Mouse (Mus musculus) small intestine, adult 2 months (tissue): ENCODE measurements around the gene Epha3. TPM values are rescaled to one million over a fixed set of nuclear protein-coding genes. Genes with fewer than 3 reads are reported as not detected.

Source experiments
- H3K27ac ChIP-seq: fragments of 200-500 bp; 2 replicates; pipeline ENCODE4 v1.5.1; 2012; ENCODE audit warnings: low read depth, low read length, control low read depth, inconsistent platforms; ENCODE audit not compliant: insufficient read depth
- H3K27me3 ChIP-seq: fragments of 200-500 bp; 2 replicates; pipeline ENCODE4 v1.6.1; 2012; ENCODE audit warnings: mild to moderate bottlenecking, moderate library complexity, low read length, inconsistent platforms; ENCODE audit not compliant: control insufficient read depth, insufficient read depth
- H3K36me3 ChIP-seq: fragments of 200-500 bp; 2 replicates; pipeline ENCODE4 v1.6.1; 2012; ENCODE audit warnings: mild to moderate bottlenecking, low read length, control low read depth, inconsistent platforms; ENCODE audit not compliant: control insufficient read depth, insufficient read depth
- H3K4me1 ChIP-seq: fragments of 200-500 bp; 2 replicates; pipeline ENCODE4 v1.6.1; 2012; ENCODE audit warnings: low read length, inconsistent platforms, mixed read lengths; ENCODE audit not compliant: control insufficient read depth, insufficient read depth, insufficient read length
- H3K4me3 ChIP-seq: fragments of 200-500 bp; 2 replicates; pipeline ENCODE4 v1.5.1; 2012; ENCODE audit warnings: low read depth, mild to moderate bottlenecking, control low read depth, inconsistent platforms, low read length, moderate library complexity
- CTCF ChIP-seq: fragments of 200-500 bp; IDR thresholded peaks from 2 replicates; pipeline ENCODE4 v1.5.1; 2012; ENCODE audit warnings: low read depth, mild to moderate bottlenecking, control low read depth, inconsistent platforms, low read length, moderate library complexity, mixed read lengths; ENCODE audit not compliant: insufficient replicate concordance, insufficient read length; ENCODE audit errors: extremely low read depth
- POLR2A ChIP-seq: fragments of 200-500 bp; IDR thresholded peaks from 2 replicates; pipeline ENCODE4 v1.6.1; 2012; ENCODE audit warnings: low read depth, mild to moderate bottlenecking, control low read depth, inconsistent platforms, low read length, moderate library complexity
- WGBS: fragments of 180-500 bp; shearing (Covaris S2); methylation state at CpG from one replicate; pipeline ENCODE4 v1.1.7; 2018; 5-methylcytosine and 5-hydroxymethylcytosine counted together
- polyA plus RNA-seq: library from polyadenylated mRNA; depleted of rRNA; stranded (reverse); fragments of >200 nt; gene quantifications from 2 replicates; pipeline ENCODE4 v1.2.3, GENCODE M21; 2012

The Epha3 gene
- polyA plus RNA-seq, 1 experiment, result 0.05 TPM

GRCm38 (mm10) chr16:63717317-63717716 lies 146.7 kb downstream of the Epha3 start:
- Histone ChIP-seq H3K4me3 (no peak overlapping the region), H3K27me3 (no peaks in the 10 kb centered on the region), H3K36me3 (no peaks in the 10 kb centered on the region), H3K4me1 (no peaks in the 10 kb centered on the region), H3K27ac (no peak overlapping the region)
- no peak for TF ChIP-seq POLR2A
- TF ChIP-seq CTCF, result no peak
- 89% methylated on average over 4 of the region's 4 CpGs for WGBS

GRCm38 (mm10) chr16:63706912-63707868 lies 156.8 kb downstream of the Epha3 start:
- H3K36me3 ChIP-seq, result no peaks in the 10 kb centered on the region
- no peak overlapping the region for H3K27ac ChIP-seq
- H3K4me3 ChIP-seq, result no peak overlapping the region
- H3K4me1 ChIP-seq, result no peaks in the 10 kb centered on the region
- no peaks in the 10 kb centered on the region for H3K27me3 ChIP-seq
- no peak for TF ChIP-seq POLR2A
- no peak for TF ChIP-seq CTCF
- WGBS, result 81% methylated on average over 17 of the region's 17 CpGs

- no peak for TF ChIP-seq POLR2A
- no peak for TF ChIP-seq CTCF
- Histone ChIP-seq H3K36me3 (no peaks in the 10 kb centered on the region), H3K4me3 (no peak overlapping the region), H3K27me3 (no peaks in the 10 kb centered on the region), H3K27ac (no peak overlapping the region), H3K4me1 (no peaks in the 10 kb centered on the region)
- whole genome bisulfite sequencing, result 26% methylated on average over 3 of the region's 3 CpGs
These were observed 174.6 kb downstream of the Epha3 start for GRCm38 (mm10) chr16:63689371-63689770.

DNA sequence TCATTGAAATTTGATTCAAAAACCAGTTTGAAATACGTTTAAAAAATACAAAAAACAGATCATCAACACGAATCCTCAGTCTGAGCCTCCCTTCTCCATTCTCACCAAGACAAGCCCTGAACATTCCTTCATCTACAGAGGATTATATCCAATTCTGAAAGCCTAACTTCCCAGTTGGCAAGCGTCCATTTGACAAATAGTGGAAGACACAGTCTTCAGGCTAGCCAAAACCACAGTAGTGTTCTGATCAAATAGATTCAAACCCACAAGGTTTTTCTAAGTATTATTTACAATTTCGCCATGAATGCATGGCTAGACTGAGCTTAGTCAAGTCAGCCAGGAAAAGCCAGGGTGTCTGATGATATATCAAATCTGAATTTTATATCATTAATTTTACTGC lies 179.8 kb downstream of the Epha3 start:
- TF ChIP-seq POLR2A, result no peak
- TF ChIP-seq CTCF, result no peak
- no peaks in the 10 kb centered on the region for H3K4me1 ChIP-seq
- no peak overlapping the region for H3K4me3 ChIP-seq
- WGBS, result 65% methylated on average over 4 of the region's 4 CpGs
- H3K27ac ChIP-seq, result no peak overlapping the region
- H3K27me3 ChIP-seq, result no peaks in the 10 kb centered on the region
- H3K36me3 ChIP-seq, result no peaks in the 10 kb centered on the region

- Histone ChIP-seq H3K4me1 (no peaks in the 10 kb centered on the region), H3K27ac (no peak overlapping the region), H3K36me3 (no peaks in the 10 kb centered on the region), H3K27me3 (no peaks in the 10 kb centered on the region), H3K4me3 (no peak overlapping the region)
- 61% methylated on average over 1 of the region's 1 CpGs for WGBS
- TF ChIP-seq CTCF (no peak), POLR2A (no peak)
These were observed 189.5 kb downstream of the Epha3 start for GRCm38 (mm10) chr16:63674426-63674825.

- 91% methylated on average over 9 of the region's 9 CpGs for WGBS
These were observed 190.6 kb downstream of the Epha3 start for GRCm38 (mm10) chr16:63673236-63673840.

DNA sequence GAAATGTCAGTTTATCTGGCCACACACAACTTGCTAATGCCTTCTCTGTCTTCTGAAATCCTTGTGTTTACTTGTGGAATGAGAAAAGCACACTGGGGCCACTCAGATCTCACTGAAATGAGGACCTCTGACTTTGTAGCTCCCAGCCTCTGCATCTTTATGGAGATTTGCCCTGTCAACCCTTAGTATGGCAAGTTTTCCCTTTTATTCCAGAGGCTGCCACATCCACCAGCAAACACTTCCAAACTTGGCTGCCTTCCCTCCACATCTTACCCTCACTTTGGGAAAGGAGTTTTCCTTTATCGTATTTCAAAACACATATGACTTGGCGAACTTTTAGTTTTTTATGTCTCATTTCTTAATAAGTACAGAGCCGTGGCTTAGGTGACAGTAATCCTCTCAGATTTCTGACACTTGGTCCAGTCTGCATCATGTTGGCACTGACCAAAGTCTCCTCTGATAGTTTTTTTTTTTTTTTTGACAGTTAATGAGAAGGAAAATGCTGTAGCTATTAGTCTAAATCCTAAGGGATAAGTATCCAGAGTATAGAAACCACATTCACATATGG lies 198.0 kb downstream of the Epha3 start:
- H3K4me1 ChIP-seq, result no peaks in the 10 kb centered on the region
- TF ChIP-seq CTCF (no peak), POLR2A (no peak)
- H3K27me3 ChIP-seq, result no peaks in the 10 kb centered on the region
- no peaks in the 10 kb centered on the region for H3K36me3 ChIP-seq
- no peak overlapping the region for H3K4me3 ChIP-seq
- WGBS, result 82% methylated on average over 3 of the region's 3 CpGs
- no peak overlapping the region for H3K27ac ChIP-seq

More at GRCm38 (mm10) chr16:63673236-63673840, 190.6 kb downstream of the Epha3 start:
- no peak for TF ChIP-seq CTCF
- no peak for TF ChIP-seq POLR2A
- Histone ChIP-seq H3K4me1 (no peaks in the 10 kb centered on the region), H3K36me3 (no peaks in the 10 kb centered on the region), H3K27me3 (no peaks in the 10 kb centered on the region), H3K4me3 (no peak overlapping the region), H3K27ac (no peak overlapping the region)
